Mouse (Mus musculus) large intestine, adult 2 months (tissue): ENCODE results near the gene Xpo4. TPM values are rescaled to one million over a fixed set of nuclear protein-coding genes. Genes with fewer than 3 reads are reported as not detected.

Source experiments
- DNase-seq: peaks from one replicate; pipeline ENCODE4 v3.0.0-alpha.2; 2012; ENCODE audit warnings: low read depth, low spot score
- WGBS: fragments of 180-500 bp; shearing (Covaris S2); methylation state at CpG from one replicate; pipeline ENCODE4 v1.1.7; 2018; 5-methylcytosine and 5-hydroxymethylcytosine counted together
- polyA plus RNA-seq: library from polyadenylated mRNA; depleted of rRNA; stranded (reverse); fragments of >200 nt; gene quantifications from 2 replicates; pipeline ENCODE4 v1.2.3, GENCODE M21; 2012

The Xpo4 gene
- polyA plus RNA-seq, 1 experiment: 2.1 TPM

GRCm38 (mm10) chr14:57616339-57616965 lies 48.8 kb downstream of the Xpo4 start:
- no peak for DNase-seq
- 71% methylated on average over 6 of the region's 6 CpGs for WGBS

DNA sequence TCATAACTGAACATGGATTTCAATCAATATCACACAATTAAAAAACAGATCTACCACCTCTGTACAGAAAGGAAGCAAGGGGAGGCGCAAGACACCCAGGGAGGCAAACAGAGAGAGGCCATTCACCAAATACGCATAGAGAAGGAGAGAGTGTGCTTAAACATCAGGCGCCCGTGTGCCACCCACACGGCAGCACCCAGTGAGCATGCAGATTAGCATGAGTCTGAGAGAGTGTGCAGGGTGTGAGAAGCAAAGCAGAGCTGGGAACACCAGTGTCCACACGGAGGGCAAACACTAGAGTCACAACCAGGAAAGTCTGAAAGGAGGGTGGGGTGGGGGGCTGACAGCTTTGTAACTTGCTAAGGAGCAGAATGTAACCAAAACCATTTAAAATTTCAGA lies 49.4 kb downstream of the Xpo4 start:
- 83% methylated on average over 6 of the region's 6 CpGs for WGBS
- no peak for DNase-seq

DNA sequence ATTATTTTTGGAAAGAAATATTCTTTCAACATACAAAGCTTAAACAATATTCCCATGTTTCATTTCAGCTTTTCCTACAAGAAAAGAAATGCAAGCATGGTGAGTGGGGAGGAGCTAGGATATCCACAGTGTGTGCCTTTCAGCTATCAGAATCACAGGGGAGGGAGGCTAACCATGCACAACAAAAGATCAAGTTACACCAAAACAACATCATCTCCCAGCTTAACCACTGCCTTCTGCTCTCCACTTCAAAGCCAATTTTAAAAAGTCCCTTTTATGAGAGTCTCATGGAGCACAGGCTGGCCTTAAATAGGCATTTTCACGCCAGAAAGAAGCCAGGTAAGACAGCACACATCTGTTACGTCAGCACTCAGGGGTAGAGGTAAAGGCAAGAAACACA lies 54.2 kb downstream of the Xpo4 start:
- WGBS: 94% methylated on average over 2 of the region's 2 CpGs
- DNase-seq: no peak

DNA sequence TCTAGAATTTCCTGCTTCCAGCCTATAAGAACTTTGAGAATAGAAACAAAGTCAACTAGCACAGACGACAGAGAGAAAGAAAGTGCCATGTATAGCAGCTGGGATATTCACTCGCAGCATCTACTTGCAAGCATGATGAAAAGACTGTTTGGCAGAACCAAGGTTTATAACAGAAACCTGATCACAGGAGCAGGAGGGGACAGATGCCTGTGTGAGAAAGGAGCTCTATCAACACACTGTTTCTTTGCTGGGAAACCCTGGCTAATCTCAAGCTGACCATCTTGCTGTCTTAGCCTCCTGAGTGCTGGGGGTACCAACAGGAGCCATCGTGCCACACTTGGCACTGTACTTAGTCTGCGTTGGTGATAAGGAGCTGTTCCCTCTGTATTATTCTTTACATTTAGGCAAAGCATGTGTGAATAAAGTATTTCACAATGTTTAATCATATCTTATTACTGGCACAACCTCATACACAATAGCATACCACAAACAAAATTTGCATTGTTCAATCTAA lies 55.4 kb downstream of the Xpo4 start:
- DNase-seq: no peak
- 88% methylated on average over 4 of the region's 4 CpGs for WGBS

DNA sequence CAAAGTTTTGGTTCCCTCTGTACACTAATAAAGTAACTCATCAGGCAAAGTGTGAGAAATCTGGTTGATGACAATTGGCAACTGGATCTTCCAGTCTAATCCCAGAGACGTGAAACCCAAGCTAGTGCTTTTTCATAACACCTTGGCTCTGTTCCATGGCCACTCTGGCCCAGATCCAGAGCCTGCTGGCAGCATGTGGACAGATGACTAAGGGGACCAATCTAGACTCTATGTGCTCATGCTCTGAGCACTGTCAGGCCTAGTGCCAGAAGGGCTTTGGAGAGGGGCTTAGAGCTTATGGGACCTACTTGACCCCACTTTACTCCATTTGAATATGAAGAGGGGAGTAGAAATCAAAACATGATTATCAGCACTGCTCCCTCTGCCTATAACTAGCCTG lies 57.7 kb downstream of the Xpo4 start:
- DNase-seq: peak; percentile 65
- WGBS: 7% methylated on average over 1 of the region's 1 CpGs

DNA sequence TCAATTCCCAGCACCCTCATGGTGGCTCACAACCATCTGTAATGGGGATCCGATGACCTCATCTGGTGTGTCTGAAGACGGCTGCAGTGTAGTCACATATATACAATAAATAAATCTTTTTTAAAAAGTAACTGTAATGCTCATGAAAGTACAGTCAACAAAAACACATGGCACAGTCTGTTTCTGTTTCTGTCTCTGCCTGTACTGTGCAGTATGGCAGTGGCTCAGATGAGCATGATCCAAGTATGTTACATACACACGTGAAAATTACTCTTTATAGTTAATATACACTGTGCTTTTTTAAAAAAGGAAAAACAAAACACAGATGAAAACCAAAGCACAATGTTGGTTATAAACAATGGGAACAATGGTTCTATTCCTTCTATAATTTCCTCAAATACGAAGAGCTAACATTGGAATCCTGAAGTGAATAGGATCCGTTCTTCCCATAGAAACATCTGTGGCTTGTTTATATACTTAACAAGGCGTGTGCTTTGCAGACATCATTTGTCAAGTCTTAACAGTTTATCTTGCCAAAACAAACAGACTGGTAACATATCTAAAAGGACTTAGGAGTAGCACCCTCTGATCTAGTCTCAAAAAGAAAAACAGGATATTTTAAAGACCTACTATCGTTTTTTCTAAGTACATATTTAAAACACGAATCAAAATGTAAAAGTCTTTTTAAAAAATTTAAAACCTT lies 58.4 kb downstream of the Xpo4 start:
- WGBS: 33% methylated on average over 8 of the region's 8 CpGs
- DNase-seq: no peak

GRCm38 (mm10) chr14:57593279-57593678 lies 72.0 kb downstream of the Xpo4 start:
- 94% methylated on average over 5 of the region's 5 CpGs for WGBS
- no peak for DNase-seq

GRCm38 (mm10) chr14:57591830-57592229 lies 73.4 kb downstream of the Xpo4 start:
- 90% methylated on average over 3 of the region's 3 CpGs for WGBS
- no peak for DNase-seq

- WGBS: 92% methylated on average over 2 of the region's 2 CpGs
- DNase-seq: no peak
Measured at GRCm38 (mm10) chr14:57576364-57577060, 88.7 kb downstream of the Xpo4 start.

GRCm38 (mm10) chr14:57574792-57575587 lies 90.2 kb downstream of the Xpo4 start:
- DNase-seq: no peak
- 64% methylated on average over 6 of the region's 6 CpGs for WGBS

DNA sequence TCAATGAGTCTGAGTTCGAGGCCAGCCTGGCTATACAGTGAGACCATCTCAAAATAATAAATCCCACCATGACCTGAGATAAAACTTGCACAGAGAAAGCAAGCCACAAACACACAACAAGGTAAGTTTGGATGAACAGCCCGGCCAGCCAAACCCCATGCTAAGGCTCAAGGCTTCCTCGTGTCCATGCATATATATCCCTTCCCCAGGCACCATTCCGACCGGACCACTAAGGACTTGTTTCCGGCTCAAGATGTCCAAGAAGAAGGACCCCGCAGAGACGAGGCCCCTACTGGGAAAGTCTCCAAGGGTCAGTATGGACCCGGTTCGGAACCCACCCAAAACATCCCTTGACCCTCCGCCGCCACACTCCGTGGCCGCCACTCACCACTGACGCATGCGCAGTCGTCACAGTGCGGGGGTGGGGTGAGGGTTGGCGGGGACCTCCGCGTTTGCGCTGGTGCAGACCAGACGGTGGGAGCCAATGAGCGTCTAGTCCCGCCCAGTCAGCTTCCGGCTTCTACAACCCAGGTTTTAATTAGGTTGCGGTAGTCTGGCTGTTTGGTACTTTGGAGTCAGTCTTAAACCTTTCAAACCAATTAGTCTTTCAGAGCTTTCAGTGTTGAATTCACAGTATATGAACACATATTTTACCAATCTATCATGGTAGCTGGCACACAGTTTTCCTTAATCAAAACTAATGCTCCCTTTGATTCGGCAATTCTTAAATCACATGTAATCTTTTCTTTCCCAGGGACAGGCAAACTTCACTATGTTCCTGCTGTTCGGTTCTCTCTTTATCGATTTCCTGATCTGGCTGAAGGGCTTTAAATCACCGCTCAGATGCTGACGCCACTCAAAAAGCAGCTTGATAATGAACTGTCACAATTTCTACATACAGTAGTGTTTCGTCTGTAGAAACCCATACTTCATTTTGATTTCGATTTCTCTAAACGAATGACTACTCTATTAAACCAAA lies 93.8 kb downstream of the Xpo4 start, which contains the start of gene Eef1akmt1:
Gene Eef1akmt1, minus strand, starts transcription at position 458 of the 979 bp plus-strand sequence.
- DNase-seq: peak; percentile 93
- WGBS: 3% methylated on average over 35 of the region's 35 CpGs

DNA sequence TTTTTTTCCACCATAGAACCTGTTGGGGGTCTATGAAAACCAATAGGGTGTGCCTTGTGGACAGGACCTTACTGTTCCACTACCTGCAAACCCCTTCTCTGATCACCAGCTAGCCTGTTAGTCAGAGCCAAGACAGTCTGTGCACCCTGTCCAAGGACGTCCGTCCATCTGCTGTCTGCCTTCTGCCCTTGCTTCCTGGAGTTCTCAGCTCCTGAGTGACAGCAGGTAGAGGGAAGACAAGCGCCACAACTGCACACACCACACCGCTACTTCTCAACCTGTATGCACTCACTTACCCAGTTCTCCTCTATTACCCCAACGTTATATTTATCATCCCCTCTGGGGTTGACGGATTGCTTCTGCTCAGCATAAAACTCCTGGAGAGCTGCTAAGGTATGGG lies 99.6 kb downstream of the Xpo4 start:
- 83% methylated on average over 6 of the region's 6 CpGs for WGBS
- DNase-seq: no peak

GRCm38 (mm10) chr14:57556922-57557321 lies 108.3 kb downstream of the Xpo4 start:
- 92% methylated on average over 1 of the region's 1 CpGs for WGBS
- no peak for DNase-seq

GRCm38 (mm10) chr14:57555471-57556070 lies 109.7 kb downstream of the Xpo4 start:
- DNase-seq: no peak
- WGBS: 87% methylated on average over 7 of the region's 7 CpGs

DNA sequence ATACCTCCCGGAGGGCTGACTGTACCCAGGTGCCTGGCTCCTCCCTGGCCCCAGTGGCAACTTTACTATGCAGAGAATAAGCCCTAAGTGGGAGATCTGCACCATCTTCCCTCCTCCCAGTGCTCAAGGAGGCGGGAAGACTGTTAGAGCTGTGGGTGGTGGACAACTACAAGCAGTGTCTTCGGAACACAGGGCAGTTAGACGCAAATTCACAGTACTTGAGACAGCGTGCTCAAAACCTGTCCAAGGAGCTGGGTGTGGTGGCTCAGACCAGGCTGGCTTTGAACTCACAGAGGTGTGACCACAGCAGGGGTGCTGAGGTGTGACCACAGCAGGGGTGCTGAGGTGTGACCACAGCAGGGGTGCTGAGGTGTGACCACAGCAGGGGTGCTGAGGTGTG lies 110.8 kb downstream of the Xpo4 start:
- no peak for DNase-seq
- 88% methylated on average over 5 of the region's 5 CpGs for WGBS

DNA sequence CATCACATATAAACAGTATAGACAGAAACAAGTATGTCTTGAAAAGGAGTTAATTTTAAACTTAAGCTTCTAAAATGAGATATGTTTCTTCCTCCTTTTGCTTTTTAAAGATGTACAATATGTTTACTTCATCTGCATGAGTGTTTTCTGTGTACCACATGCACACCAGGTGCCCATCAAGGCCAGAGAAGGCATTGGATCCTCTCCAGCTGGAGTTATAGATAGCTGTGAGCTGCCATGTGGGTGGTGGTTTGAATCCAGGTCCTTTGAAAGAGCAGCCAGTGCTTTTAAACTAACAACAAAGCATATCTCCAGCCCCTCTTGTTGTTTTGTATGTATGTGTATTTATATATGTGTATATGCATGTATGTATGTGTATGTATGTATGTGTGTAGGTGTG lies 112.3 kb downstream of the Xpo4 start:
- no peak for DNase-seq

DNA sequence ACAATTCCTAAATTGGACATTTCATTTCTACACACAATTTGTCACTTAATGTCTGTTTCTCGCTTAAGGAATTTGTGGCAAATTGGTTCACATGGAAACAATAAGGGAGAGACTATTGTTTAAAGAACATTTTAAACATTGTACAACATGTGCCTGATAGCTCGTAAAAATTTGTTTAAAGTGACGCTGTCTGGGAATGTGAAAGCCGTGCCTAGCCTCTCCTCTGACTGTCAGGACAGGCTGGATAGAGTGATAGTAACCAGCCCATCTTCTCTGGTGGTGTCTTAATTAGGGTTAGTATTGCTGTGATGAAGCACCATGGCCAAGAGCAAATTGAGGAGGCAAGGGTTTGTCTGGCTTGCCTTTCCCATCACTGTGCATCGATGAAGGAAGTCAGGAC lies 118.2 kb downstream of the Xpo4 start:
- WGBS: 45% methylated on average over 5 of the region's 5 CpGs
- DNase-seq: no peak

DNA sequence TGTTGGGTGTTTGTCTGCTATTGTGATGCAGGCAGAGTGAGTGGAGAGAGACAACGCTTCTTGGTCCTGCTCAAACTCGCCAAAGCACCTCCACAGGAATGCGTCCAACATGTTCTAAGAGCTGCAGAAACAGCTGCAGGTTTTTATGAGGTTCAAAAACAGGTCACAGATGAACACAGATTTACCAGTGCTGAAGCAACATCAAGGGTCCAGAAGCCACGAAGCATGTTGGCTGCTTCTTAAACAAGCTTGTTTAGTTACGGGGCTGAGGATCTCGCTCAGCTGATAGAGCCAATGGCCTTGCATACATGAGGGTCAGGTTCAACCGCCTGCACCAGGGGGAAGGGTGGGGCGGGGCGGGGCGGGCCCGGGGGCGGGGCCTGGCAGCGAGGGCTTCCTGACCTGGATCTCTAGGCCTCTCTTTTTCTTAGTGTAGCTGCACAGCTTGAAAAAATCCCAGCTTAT lies 118.6 kb downstream of the Xpo4 start:
- 11% methylated on average over 13 of the region's 13 CpGs for WGBS

More for the DNA sequence above, 118.6 kb downstream of the Xpo4 start:
- no peak for DNase-seq
